Mouse (Mus musculus): ENCODE measurements around the gene Rtn1.
A peak's percentile ranks its signal among the peaks of the same experiment; 100 is the strongest.

Rtn1 gene

DNA sequence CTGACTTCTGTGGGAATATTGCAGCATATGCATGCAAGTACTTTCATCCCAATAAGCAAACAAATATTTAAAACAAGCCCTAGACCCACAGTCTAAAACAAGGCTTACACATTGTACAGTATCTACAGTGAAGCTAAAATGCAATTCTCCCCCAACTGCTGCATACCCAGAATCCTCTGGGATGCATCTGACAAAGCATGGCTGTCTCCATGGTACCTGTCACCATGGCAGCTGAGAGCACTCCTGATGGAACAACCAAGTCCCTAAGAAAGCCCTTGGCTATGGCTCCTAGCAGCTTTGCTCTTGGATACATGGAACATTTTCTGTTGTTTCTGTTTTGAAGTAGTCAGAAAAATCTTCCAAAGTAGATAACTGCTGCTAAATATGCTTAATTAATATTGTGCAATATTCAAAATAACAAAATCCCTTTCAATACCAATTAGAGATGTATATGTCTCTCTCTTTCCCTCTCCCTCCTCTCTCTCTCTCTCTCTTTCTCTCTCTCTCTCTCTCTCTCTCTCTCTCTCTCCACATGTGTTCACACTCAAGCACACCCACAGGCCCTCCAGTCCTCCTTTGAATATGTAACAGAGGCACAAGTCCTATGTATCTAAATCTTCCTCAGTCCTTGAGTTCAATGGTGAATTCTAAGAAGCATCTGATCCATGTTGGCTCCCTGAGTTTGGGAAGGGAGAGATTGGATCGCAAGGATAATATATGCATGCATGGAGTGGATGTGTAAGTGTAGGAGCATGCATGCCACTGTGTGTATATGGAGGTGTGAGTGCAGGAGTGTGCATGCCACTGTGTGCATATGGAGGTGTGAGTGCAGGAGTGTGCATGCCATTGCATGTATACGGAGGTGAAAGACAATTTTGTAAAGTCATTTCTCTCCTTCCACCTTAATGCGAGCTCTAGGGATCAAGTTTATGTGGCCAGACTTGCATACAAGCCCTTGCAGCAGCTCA, 143.3 kb downstream of the Rtn1 start:
- peak; percentile 84 for DNase-seq

DNA sequence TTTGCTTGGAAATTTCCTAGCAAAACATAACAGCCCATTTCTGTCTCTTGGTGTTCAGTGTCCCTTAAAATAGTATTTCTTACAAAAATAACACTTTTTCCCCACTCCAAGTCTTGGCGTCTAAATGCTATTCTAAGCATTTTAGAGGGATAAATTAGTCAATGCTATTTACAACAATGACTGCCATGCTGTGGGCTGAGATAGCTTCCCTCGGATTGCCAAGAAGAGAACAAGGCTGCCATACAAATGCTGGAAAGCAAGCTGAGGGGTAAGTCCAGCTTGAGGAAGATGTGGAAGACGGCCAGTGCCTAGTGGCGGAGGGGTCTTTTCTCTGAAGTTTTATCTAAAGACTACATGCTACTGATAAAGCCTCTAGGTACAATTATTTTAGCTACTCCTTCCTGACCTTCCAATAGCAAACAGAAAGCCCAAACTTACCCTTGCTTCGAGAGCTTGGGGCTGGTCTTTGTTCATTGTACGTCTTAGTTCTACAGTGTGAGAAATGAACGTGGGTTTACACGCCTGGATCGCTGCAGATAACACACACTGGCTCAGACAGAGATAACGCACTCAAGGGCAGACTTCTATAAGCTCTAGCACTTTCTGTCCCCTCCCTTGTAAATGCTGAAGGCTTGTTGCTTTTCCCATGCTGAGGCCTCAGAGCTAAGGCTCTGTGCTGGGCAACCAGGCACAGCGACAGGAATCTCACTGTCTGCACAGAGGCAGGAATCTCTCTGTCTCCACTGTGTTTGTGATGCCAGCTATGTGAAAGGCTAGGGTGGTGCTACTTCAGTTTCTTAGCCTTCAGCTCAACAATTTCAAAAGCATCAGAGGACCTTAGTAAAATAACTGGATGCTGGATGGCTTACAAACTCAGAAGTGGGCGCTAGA, 145.4 kb downstream of the Rtn1 start:
- no peak for DNase-seq

- no peak for DNase-seq
Observed at GRCm38 (mm10) chr12:72257000-72257399, 151.9 kb downstream of the Rtn1 start.

DNA sequence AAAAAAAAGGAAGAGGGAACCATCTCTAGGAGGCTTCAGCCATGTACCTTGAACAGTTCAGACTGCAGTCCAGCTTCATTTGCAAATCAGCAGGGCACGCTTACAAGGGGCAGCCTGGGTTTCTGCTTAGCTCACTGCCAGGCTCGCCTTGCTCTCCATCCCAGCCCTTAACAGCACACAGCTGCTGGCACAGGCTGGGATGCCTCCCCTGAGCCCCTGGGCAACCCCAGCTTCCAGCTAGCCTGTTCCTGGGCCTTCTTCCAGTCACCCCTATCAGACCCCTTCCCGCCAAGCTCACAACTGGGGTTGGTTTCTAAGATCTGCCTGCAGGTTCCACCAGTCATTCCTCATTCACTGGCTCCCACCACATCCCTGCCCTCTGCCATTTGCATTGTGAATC, 155.8 kb downstream of the Rtn1 start:
- DNase-seq, result no peak

GRCm38 (mm10) chr12:72251890-72252445, 156.9 kb downstream of the Rtn1 start:
- DNase-seq, result no peak

- DNase-seq, result no peak
Observed at GRCm38 (mm10) chr12:72244951-72245350, 163.9 kb downstream of the Rtn1 start.

DNA sequence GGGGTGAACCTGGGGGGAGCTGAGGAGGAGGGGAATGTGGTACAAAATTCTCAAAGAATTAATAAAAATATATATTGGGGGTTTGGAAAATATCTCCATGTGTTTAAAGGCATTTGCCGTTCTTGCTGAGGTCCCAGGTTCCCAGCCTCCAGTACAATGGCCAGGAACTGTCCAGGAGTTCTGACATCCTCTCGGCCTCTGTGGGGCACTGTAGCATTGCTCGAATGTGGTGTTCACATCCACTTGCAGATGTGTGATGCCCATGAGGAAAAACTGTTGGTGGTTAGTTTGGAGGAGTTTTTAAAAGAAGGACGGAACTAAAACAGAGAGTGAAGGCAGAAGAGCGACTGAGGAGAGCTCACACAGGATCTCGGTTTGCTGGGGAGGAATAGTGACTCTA, 166.0 kb downstream of the Rtn1 start:
- no peak for DNase-seq

DNA sequence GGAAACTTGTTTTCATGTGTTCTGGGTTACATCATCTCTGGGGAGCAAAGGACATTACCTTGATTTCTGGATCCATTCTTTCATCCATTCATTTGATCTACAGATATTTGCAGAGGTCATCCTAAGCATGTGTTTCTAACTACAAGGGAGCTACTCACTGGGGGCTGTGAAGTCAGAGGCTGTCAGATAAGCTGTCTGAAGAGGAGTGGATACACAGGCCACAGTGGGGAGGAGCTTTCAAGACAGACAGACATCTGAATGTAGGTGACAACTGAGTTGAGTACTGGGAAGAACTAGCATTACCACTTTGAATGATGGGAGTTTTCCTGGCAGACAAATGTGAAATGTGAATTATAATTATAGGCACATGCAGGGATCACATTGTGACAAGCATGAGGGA, 168.3 kb downstream of the Rtn1 start:
- no peak for DNase-seq

- DNase-seq, result peak; percentile 68
Observed at GRCm38 (mm10) chr12:72239230-72239894, 169.5 kb downstream of the Rtn1 start.

DNA sequence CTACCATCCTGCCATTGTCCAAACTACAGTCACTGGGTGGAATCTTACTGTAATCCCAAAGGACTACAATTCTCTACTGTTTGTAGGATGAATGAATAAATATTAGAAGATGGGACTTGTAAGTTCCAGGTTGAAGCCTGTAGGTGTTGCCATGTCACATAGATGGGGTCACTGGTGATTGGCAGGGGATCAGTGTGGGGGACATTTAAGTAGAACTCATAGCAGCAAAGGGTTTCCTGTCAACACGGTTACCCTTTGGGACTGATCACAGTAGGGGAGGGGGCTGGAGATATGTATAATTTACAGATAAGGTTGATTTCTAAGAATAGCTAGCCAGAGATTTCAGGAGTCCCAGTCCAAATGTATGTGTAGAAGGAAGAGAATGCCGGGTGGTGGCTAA, 171.6 kb downstream of the Rtn1 start:
- DNase-seq, result no peak

- DNase-seq, result peak; percentile 87
Observed at GRCm38 (mm10) chr12:72236564-72237011, 172.3 kb downstream of the Rtn1 start.

- DNase-seq, result no peak
Observed at GRCm38 (mm10) chr12:72235621-72236351, 173.1 kb downstream of the Rtn1 start.

DNA sequence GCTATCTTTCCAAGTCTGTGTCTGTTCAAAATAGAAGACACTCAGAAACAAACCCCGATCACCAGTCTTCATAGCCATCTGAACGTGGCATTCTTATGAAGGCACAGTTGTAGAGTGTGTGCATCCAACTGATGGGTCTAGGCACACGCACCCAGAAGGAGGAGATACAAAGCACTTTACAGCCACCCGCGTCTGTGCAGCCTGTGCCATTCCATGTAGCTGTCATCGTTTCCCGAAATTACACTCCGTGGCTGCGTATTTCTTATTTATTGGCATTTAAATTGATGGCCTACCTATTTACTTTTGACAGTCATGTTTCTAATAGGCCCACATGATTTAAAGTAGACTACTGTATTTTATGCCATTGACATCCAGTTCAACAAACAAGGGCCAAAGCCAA, 173.9 kb downstream of the Rtn1 start:
- no peak for DNase-seq

DNA sequence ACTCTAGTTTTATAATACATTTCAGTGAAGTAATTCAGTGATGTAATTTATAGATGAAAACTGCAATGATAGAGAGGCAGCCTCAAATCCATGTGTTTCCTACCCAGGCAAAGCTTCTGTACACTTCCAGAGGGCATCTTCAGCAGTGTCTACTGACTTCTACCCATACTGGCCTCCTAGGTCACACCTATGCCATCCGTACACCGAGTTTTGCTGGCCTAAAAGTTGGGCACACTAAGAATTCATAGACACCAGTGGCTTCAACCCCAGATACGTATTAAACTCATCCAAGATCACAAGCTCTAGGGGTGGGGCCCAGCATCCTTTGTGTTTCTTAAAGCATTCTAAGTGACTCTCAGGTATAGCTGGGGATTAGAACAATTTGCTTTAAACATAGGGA, 174.7 kb downstream of the Rtn1 start:
- DNase-seq, result no peak

GRCm38 (mm10) chr12:72232826-72233790, 175.7 kb downstream of the Rtn1 start:
- DNase-seq, result no peak

- no peak for DNase-seq
Observed at GRCm38 (mm10) chr12:72232176-72232575, 176.7 kb downstream of the Rtn1 start.

DNA sequence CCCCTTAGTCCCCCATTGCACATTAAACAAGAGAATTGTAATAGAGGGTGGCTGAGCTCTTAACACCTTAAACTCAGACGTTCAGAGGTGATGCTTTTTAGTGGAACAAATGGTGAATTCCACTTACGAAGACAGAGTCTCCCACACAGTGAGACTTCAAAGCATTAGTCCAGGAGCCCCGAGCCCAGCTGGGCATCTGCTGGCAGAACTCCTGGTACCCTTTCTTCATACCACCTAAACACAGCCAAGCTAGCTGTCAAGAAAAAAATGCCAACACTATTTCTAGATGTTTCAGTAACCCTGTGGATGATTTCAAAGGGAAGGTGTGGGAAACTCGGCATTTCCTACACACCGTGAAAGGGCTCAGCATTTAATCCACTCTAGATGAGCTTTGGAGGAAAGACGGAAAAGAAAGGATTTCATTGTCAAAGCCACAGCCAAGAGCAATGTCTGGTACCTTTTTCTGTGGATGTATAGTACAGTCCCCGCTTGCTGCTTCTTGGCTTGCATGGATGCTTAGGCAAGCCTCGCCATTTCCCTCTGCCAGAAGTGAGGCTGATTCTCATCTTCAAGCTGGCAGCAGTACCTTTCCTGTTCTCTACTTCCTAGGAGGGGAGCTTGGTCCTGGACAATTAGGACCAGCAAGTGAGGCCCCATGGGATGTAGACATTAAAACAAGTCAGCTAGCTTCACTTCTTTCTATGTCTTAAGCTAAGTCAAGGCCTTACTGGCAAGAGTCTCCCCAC, 179.2 kb downstream of the Rtn1 start:
- no peak for DNase-seq

- no peak for DNase-seq
Observed at GRCm38 (mm10) chr12:72227731-72228130, 181.1 kb downstream of the Rtn1 start.

DNA sequence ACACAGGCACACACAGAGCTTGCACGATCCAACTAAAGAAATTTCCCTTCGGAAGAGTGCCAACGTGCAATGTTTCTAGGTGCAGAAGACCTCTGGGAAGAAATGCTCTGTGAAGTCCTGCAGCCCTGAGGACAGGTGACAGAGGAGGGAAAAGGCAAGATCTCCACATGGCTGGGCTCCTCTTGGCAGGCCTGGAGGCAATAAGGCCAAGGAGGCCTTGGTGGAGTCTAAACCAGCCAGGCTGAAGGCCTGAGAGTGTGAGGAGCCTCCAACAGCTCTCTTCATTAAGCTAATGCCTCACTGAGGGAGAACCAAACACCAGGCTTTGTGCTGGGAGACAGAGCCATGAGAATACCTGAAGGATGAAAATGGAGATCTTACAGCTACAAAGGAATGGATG, 183.5 kb downstream of the Rtn1 start:
- no peak for DNase-seq

DNA sequence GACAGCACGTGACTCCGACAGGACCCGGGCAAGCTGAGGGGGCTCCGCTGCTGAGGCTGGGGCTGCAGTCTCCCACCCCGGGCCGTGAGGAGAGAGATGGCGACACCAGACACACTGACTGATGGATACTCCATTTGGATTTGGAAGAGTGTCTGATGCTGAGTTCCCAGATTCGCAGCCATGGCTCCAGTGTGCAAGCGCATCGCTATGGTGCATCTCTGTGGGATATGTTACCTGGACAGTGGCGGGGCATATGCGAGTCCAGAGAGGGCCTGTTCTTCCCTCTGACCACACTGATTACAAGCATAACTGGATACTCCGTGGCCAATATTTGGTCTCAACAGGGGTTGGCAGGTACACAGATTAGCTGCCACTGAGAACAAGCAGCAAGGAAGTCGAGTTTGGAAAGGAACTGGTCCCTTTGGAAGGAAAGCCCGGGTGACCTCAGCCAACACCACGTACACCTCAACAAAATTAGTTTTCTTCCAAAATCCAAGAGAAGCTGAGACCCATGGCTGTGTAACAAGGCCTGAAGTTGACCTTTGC, 185.2 kb downstream of the Rtn1 start:
- DNase-seq, result no peak
